Mouse (Mus musculus) CD8-positive naive resting alpha-beta T cell, adult 2 months (primary cell): ENCODE measurements around the gene Coq10b.

ENCODE experiments used
- DNase-seq, 2 experiments: peaks; one replicate each; pipeline ENCODE4 v3.0.0; 2022; ENCODE audit warnings: low read depth in 2 of 2, low spot score in 2 of 2

The Coq10b gene

GRCm38 (mm10) chr1:55052355-55052953 lies at the start of gene Coq10b:
Gene Coq10b (plus strand): TSS chr1:55052770.
- DNase-seq = peak; percentile 99 to 100

GRCm38 (mm10) chr1:55008313-55008712 lies 44.3 kb upstream of the Coq10b start:
- peak in 1 of 2 experiments; percentile 24 for DNase-seq

GRCm38 (mm10) chr1:55012513-55012912 lies 40.1 kb upstream of the Coq10b start:
- no peak for DNase-seq

GRCm38 (mm10) chr1:55021907-55022306 lies 30.7 kb upstream of the Coq10b start:
- DNase-seq = no peak

- peak in 1 of 2 experiments; percentile 12 for DNase-seq
Observed at GRCm38 (mm10) chr1:55025656-55026430, 26.7 kb upstream of the Coq10b start.

- no peak for DNase-seq
Observed at GRCm38 (mm10) chr1:55026444-55027252, 25.9 kb upstream of the Coq10b start.

- peak; percentile 90 to 91 for DNase-seq
Observed at GRCm38 (mm10) chr1:55027253-55027801, 25.2 kb upstream of the Coq10b start, which contains the start of gene Sf3b1. Gene Sf3b1 (minus strand): TSS chr1:55027481.

GRCm38 (mm10) chr1:55027966-55028365 lies 24.6 kb upstream of the Coq10b start:
- DNase-seq = no peak

- DNase-seq = peak; percentile 19 to 26
Observed at GRCm38 (mm10) chr1:55028512-55029249, 23.9 kb upstream of the Coq10b start.

GRCm38 (mm10) chr1:55029446-55029845 lies 23.1 kb upstream of the Coq10b start:
- DNase-seq = no peak

GRCm38 (mm10) chr1:55031026-55031779 lies 21.4 kb upstream of the Coq10b start:
- DNase-seq = no peak

- no peak for DNase-seq
Observed at GRCm38 (mm10) chr1:55039944-55040343, 12.6 kb upstream of the Coq10b start.

GRCm38 (mm10) chr1:55041691-55042090 lies 10.9 kb upstream of the Coq10b start:
- no peak for DNase-seq

- DNase-seq = peak in 1 of 2 experiments; percentile 56
Observed at GRCm38 (mm10) chr1:55042246-55042645, 10.3 kb upstream of the Coq10b start.

- DNase-seq = no peak
Observed at GRCm38 (mm10) chr1:55043164-55043563, 9.4 kb upstream of the Coq10b start.

- DNase-seq = no peak
Observed at GRCm38 (mm10) chr1:55048841-55049587, 3.6 kb upstream of the Coq10b start.

GRCm38 (mm10) chr1:55051671-55052070 lies 899 bp upstream of the Coq10b start:
- no peak for DNase-seq

GRCm38 (mm10) chr1:55053005-55053404 lies 435 bp downstream of the Coq10b start:
- peak in 1 of 2 experiments; percentile 43 for DNase-seq

- no peak for DNase-seq
Observed at GRCm38 (mm10) chr1:55053596-55053995, 1.0 kb downstream of the Coq10b start.
